Comparison of ENCODE assay signal across 9 mouse cellular contexts in genomic region chr9:63849564-63850315, GRCm38 (mm10).
A peak's percentile ranks its signal among the peaks of the same experiment; 100 is the strongest.
DNase-seq lines count a peak whose midpoint lies in the region; TF ChIP-seq lines count a peak whose summit lies in the region.
"Had no signal": no experiment of that assay in that cellular context is flagged by ENCODE, and none has a peak within 500 bp of the region (broad histone marks: within the 10 kb centered on the region; RNA-seq: fewer than 3 reads in every experiment).

No protein-coding gene starts in this region.

- in situ Hi-C loops in CH12.LX (cut with MboI; ENCODE audit: low pct_ligation_motif_present, low pct_unique_long_range_greater_than_20kb, low sequenced_read_pairs): loop anchor here (10.0 kb wide), 1 partner anchor 715 kb away; no protein-coding TSS in a partner anchor

- peak; percentile 5 for TF ChIP-seq RAD21 in CH12.LX (IDR thresholded peaks at IDR 0.05; ENCODE audit: low read depth, low read length)

- no peak for TF ChIP-seq POLR2A in CH12.LX (IDR thresholded peaks at IDR 0.05; ENCODE audit: low read depth, low read length)

- no peak overlapping the region for H3K27ac ChIP-seq in CH12.LX (ENCODE audit: insufficient read depth, low read depth)
- H3K27ac ChIP-seq: heart, embryonic 15.5 days; neural tube, embryonic 12.5 days had no signal

- H3K4me3 ChIP-seq in CH12.LX (replicated peaks in 1 of 3; ENCODE audit: low read depth in 2 of 3, low read length in 2 of 3, poor library complexity in 1 of 3): no peak overlapping the region
- H3K4me3 ChIP-seq: heart, embryonic 15.5 days; neural tube, embryonic 12.5 days had no signal

- H3K4me2 ChIP-seq in CH12.LX (ENCODE audit: insufficient read depth, low read depth, poor library complexity, severe bottlenecking): no peak overlapping the region
- H3K4me2 ChIP-seq: heart, embryonic 15.5 days; neural tube, embryonic 12.5 days had no signal

- H3K79me2 ChIP-seq in CH12.LX (replicated peaks; ENCODE audit: control insufficient read depth, extremely low read depth, insufficient read depth, poor library complexity, severe bottlenecking): no peaks in the 10 kb centered on the region

- TF ChIP-seq EP300 in CH12.LX (IDR thresholded peaks at IDR 0.05; ENCODE audit: low read length): no peak

- peaks cover 3% of the 10 kb centered on the region for H3K9me3 ChIP-seq in CH12.LX (replicated peaks; ENCODE audit: low read length)
- H3K9me3 ChIP-seq: heart, embryonic 15.5 days; neural tube, embryonic 12.5 days had no signal

- TF ChIP-seq CTCF in CH12.LX (conservative IDR thresholded peaks at IDR 0.05 in 1 of 2, IDR thresholded peaks at IDR 0.05 in 1 of 2; ENCODE audit: low read depth in 2 of 2, low read length in 2 of 2): peak; percentile 41; a peak in 3 of 4 replicates

- no peaks in the 10 kb centered on the region for H3K27me3 ChIP-seq in CH12.LX (replicated peaks)
- H3K27me3 ChIP-seq: heart, embryonic 15.5 days; neural tube, embryonic 12.5 days had no signal

- no peak overlapping the region for H3K9ac ChIP-seq in CH12.LX (ENCODE audit: insufficient read depth, low read depth)
- H3K9ac ChIP-seq: heart, embryonic 15.5 days; neural tube, embryonic 12.5 days had no signal

- peaks cover 0 to 6% of the 10 kb centered on the region in 2 experiments; a peak in 2 of 4 replicates for H3K4me1 ChIP-seq in CH12.LX (ENCODE audit: control insufficient read depth in 1 of 2, insufficient read depth in 2 of 2)

- dilution Hi-C loops in CH12.LX (cut with MboI; ENCODE audit: extremely low pct_ligation_motif_present, extremely low pct_unique_long_range_greater_than_20kb, low sequenced_read_pairs): no loop called here

- DNase-seq in kidney, postnatal 10 days: peak; percentile 26
- no peak for DNase-seq in kidney, adult 11 months
- DNase-seq in CH12.LX (ENCODE audit: extremely low read depth) (no peak), R1 (ENCODE audit: low read depth, low spot score) (peak; percentile 91)
- DNase-seq in mesoderm, embryonic 11.5 days (ENCODE audit: low read depth, low spot score): peak; percentile 36
- DNase-seq in Muller cell, postnatal 12 days (ENCODE audit: inconsistent ontology term): no peak
- no peak for DNase-seq in urinary bladder, postnatal 14 days (ENCODE audit: low spot score)

- no peaks in the 10 kb centered on the region for H3K36me3 ChIP-seq in CH12.LX (replicated peaks in 1 of 2; ENCODE audit: control insufficient read depth in 1 of 2, insufficient read depth in 1 of 2, low read length in 1 of 2)
- H3K36me3 ChIP-seq: heart, embryonic 15.5 days; neural tube, embryonic 12.5 days had no signal

TF ChIP-seq in CH12.LX, 34 proteins besides CTCF, POLR2A, EP300 and RAD21:
- TF ChIP-seq ZKSCAN1 (IDR thresholded peaks at IDR 0.05; ENCODE audit: borderline replicate concordance, low read depth, low read length) (no peak), MEF2A (IDR thresholded peaks at IDR 0.05; ENCODE audit: borderline replicate concordance, low read depth, low read length) (no peak), E2F4 (IDR thresholded peaks at IDR 0.05; ENCODE audit: insufficient replicate concordance, low read depth, low read length) (no peak), TBP (conservative IDR thresholded peaks at IDR 0.05; ENCODE audit: low read depth, low read length) (no peak), UBTF (IDR thresholded peaks at IDR 0.05; ENCODE audit: low read depth, low read length) (no peak), MAZ (IDR thresholded peaks at IDR 0.05; ENCODE audit: low read depth, low read length) (no peak), RCOR1 (conservative IDR thresholded peaks at IDR 0.05; ENCODE audit: low read depth, low read length) (no peak), SMC3 (IDR thresholded peaks at IDR 0.05; ENCODE audit: low read depth, low read length) (no peak), HCFC1 (IDR thresholded peaks at IDR 0.05; ENCODE audit: low read depth, low read length) (no peak), MAFK (IDR thresholded peaks at IDR 0.05; ENCODE audit: insufficient replicate concordance, low read length) (no peak), SIN3A (IDR thresholded peaks at IDR 0.05; ENCODE audit: low read length) (no peak), MXI1 (IDR thresholded peaks at IDR 0.05; ENCODE audit: low read depth, low read length) (no peak), JUN (IDR thresholded peaks at IDR 0.05; ENCODE audit: insufficient read depth, low read depth, low read length) (no peak), POLR2AphosphoS2 (IDR thresholded peaks at IDR 0.05; ENCODE audit: low read depth, low read length) (no peak), NRF1 (IDR thresholded peaks at IDR 0.05; ENCODE audit: low read depth, low read length) (no peak), BHLHE40 (IDR thresholded peaks at IDR 0.05; ENCODE audit: low read depth, low read length) (no peak), PAX5 (IDR thresholded peaks at IDR 0.05; ENCODE audit: low read length) (no peak), KAT2A (IDR thresholded peaks at IDR 0.05; ENCODE audit: insufficient replicate concordance, low read length) (no peak), NELFE (IDR thresholded peaks at IDR 0.05; ENCODE audit: low read depth, low read length) (no peak), ZC3H11A (IDR thresholded peaks at IDR 0.05; ENCODE audit: low read depth, low read length) (no peak)

Comparison
In these comparisons a context has a peak if more than half of its experiments do, and no peak if none do; other contexts are left out.
1. DNase-seq: peak in kidney, postnatal 10 days (single experiment), R1 (single experiment) and mesoderm, embryonic 11.5 days (single experiment); none in kidney, adult 11 months (single experiment), CH12.LX (single experiment), Muller cell, postnatal 12 days (single experiment) and urinary bladder, postnatal 14 days (single experiment).